Mouse (Mus musculus) CD4-positive, CD25-positive, alpha-beta regulatory T cell, adult 2 months (primary cell): ENCODE measurements at regions not wholly inside any gene's neighbourhood (a gene's known extent, or its start where the extent isn't known, plus 50 kb on each side); places are given as distances from the start of the nearest gene placed in this dataset.

Experiments
- DNase-seq: peaks from one replicate; pipeline ENCODE4 v3.0.0-alpha.2; 2012; ENCODE audit warnings: low read depth, low spot score

DNA sequence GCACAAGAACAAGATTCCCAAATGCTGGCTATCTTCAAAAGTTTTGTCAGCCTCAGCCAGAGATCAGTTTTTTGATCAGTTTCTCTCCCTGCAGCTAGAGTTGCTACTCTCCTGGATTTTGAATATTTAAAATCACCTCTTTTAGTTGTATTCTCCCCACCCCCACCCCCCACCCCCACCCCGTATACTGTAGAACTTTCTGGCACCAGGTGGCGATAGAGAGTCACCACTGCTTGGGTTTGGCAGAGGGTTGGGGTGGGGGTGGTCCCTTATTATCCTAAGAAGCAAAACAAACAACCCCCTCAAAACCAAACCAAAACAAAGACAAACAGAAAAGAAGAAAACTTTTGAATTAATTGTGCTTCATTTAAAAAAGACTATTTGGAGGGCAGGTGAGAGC is 122.0 kb downstream of the Dkk1 start:
- peak; percentile 3 for DNase-seq

DNA sequence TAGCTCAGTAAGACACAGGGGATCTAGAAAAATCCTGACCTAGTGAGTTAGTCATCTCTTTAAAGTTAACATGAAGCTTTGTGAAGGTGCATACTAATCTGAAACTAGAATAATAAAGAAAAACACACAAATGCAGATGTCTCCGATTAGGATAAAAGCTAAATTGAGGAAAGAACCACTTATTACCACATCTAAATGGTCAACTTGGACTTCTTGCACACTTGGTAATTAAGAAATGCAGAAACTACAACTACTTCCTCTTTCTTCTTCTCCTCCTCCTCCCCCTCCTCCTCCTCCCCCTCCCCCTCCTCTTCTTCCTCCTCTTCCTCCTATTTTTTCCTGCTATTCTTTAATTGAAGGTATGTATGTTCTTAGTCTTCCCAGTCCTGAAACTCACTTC is 116.3 kb downstream of the Dkk1 start:
- no peak for DNase-seq

DNA sequence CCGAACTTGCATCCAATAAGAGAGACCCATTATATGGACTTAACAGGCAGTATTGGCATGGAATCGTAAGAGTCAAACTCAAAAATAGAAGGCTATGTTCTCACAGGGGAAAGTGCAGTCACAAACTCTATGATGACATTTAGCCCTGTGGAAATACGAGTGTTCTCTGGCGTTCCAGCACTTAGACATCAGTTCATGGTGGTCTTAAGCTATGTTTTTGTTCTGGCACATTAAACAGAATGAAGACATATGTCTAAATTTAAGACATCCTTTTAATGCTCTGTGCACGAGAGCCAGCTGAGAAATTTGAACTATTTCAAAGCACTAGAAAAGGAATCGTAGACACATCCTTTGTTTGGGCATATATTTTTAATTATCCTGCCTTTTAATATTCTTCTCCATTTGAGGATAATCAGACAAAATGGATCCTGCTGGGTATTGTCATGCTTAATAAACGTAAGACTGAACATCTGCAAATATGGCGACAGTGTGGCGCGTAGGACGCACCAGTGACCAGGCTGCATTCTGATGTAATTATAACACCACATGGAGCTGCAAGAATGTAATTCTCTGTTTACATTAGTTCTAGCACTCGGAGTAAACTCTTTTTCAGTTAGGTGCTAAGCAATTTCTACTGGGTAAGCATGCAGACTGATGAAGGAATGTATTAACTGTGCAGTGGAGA is 114.3 kb downstream of the Dkk1 start:
- no peak for DNase-seq

DNA sequence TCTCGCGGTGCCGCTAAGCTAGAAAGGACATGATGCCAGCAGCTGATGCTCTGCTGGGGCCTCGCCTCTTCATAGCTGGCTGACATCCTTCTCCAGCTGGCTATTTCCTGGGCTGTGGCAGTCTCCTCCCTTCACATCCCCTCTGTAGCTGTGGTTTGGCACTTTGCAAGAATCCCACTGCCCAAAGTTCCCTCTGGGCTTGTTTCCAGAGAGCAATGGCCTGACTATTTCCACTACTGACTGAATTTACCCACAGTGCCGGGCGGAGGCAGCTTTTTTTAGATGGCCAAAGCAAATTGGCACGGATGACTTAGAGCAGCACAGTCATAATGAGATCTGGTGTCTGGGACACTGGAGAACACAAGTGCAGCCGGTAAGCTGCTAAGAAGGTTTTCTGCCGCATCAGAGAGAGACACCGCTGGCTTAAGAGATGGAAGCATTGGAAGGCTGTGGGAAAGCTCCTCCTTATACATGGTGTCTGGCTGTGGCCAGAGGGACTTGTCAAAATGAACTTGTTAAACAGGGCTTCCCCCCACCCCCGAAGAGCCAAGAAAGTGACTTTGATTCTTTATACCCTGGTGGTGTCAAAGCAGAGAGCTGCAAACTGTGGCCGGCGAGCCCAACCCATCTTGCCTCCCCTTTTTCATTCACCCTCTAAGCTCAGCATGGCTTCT is 98.5 kb downstream of the Dkk1 start:
- no peak for DNase-seq

DNA sequence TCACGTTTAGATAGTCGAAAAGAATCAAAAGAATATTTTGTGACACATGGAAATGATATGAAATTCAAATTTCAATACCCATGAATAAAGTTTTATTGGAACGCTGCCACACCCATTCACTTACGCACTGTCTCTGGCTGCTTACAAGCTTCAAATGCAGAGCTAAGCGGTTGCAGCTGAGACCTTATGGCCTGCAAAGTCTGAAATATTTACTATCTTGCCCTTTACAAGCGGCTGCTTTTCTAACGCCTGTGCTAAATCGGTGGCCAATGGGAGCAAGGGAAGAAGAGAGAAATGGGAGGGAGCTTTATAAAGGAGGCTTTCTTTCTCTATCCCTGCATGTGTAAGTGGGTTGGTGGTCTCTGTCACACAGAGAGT is 97.9 kb downstream of the Dkk1 start:
- no peak for DNase-seq

DNA sequence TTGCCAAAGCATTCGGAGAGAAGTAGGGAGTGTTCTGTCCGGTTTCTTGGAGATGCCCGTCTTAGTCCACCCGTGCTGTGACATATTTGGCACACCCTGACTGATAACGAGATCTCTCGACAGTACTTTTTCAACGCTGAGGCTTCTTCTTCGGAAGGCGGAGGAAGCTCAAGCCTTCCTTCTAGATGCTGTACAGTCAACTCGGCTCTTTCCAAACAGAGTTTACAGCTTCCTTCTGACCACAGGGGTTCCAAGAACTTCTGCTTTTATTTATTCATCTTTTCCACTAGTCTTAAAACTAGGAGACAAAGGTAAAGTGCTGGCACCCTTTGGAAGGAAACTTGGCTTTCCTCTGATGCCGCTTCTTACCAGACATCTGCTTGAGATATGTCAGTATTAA is 96.8 kb downstream of the Dkk1 start:
- no peak for DNase-seq

DNA sequence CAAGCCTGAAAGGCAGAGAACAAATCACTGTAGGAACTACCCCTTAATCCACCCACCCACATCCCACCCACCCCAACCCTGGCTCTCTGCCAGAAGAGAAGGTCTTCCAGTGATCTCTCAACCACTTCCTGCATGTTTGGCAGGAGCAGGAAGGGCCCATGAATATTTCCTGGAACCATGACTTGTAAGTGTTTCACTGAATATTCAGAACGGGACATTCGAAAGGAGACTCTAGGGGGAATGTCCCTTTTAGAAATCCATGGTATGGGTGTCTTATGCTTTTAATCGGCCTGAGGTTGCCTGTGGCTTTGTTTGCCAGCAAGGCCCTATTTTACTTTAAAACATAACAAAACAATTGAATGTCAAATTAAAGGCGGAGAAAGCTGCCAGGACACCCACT is 66.0 kb downstream of the Dkk1 start:
- DNase-seq, result no peak

DNA sequence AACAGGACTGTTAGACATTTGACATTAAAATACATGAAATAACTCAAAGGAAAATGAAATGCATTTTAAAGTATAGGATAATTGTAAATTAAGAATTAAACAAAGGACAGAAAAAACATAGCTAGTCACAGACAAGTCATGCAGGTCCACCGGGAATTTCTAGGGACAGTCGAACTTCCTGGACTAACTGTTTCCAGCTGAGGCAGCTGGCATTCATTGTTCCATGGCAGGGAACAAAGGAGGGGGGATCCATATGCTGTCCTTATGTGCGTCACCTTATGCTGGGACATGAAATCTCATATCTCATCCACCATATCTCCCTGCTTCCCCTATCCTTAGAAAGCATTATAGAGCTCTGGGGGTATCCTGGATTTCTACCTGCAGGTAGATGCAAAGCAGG is 59.7 kb downstream of the Dkk1 start:
- DNase-seq, result no peak

DNA sequence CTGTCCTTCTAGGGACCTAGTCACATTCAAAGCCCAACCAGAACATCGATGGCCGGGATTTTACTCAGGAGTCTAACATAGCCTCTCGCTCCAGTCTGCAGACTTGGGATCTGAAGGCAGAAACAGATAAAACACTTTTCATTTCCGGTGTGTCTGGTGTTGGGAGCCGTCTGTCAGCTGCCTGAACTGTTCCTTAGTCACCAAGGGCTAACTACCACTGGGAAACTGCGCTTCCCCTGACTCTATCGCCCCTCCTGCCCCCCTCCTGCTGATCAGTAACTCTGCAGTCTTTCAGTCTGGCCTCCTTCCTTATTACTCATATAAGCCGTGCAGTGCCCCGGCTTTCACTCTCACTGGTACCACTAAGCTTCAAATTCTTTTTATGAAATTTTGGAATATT is 58.5 kb downstream of the Dkk1 start:
- no peak for DNase-seq
